Mouse (Mus musculus): ENCODE measurements at regions not wholly inside any gene's neighbourhood (a gene's known extent, or its start where the extent isn't known, plus 50 kb on each side); places are given as distances from the start of the nearest gene placed in this dataset.

- DNase-seq (ENCODE audit: extremely low spot score, low spot score) = no peak
- Histone ChIP-seq H3K27me3 (ENCODE audit: poor library complexity, severe bottlenecking) (no peaks in the 10 kb centered on the region), H3K4me3 (no peak overlapping the region), H3K36me3 (replicated peaks) (no peaks in the 10 kb centered on the region), H3K4me1 (no peaks in the 10 kb centered on the region), H3K9me3 (no peaks in the 10 kb centered on the region), H3K27ac (no peak overlapping the region)
- WGBS = 85% methylated on average over 2 of the region's 2 CpGs
Observed at GRCm38 (mm10) chr1:183933845-183934244, 79.3 kb upstream of the Dusp10 start.

GRCm38 (mm10) chr1:183937166-183937565 is 75.9 kb upstream of the Dusp10 start:
- no peak for DNase-seq (ENCODE audit: extremely low spot score, low spot score)
- H3K9me3 ChIP-seq = no peaks in the 10 kb centered on the region
- no peak overlapping the region for H3K4me3 ChIP-seq
- H3K4me1 ChIP-seq = no peaks in the 10 kb centered on the region
- 92% methylated on average over 11 of the region's 11 CpGs for WGBS
- no peaks in the 10 kb centered on the region for H3K36me3 ChIP-seq (replicated peaks)
- no peaks in the 10 kb centered on the region for H3K27me3 ChIP-seq (ENCODE audit: poor library complexity, severe bottlenecking)
- no peak overlapping the region for H3K27ac ChIP-seq

- Histone ChIP-seq H3K36me3 (replicated peaks) (no peaks in the 10 kb centered on the region), H3K9me3 (no peaks in the 10 kb centered on the region), H3K27me3 (ENCODE audit: poor library complexity, severe bottlenecking) (no peaks in the 10 kb centered on the region), H3K27ac (no peak overlapping the region), H3K4me1 (no peaks in the 10 kb centered on the region), H3K4me3 (no peak overlapping the region)
- WGBS = 89% methylated on average over 6 of the region's 6 CpGs
- DNase-seq (ENCODE audit: extremely low spot score, low spot score) = no peak
Observed at GRCm38 (mm10) chr1:183938361-183938760, 74.7 kb upstream of the Dusp10 start.

GRCm38 (mm10) chr1:183940706-183941105 is 72.4 kb upstream of the Dusp10 start:
- H3K9me3 ChIP-seq = no peaks in the 10 kb centered on the region
- no peaks in the 10 kb centered on the region for H3K4me1 ChIP-seq
- no peak overlapping the region for H3K4me3 ChIP-seq
- no peak for DNase-seq (ENCODE audit: extremely low spot score, low spot score)
- WGBS = 94% methylated on average over 2 of the region's 2 CpGs
- H3K27ac ChIP-seq = no peak overlapping the region
- H3K27me3 ChIP-seq (ENCODE audit: poor library complexity, severe bottlenecking) = no peaks in the 10 kb centered on the region
- H3K36me3 ChIP-seq (replicated peaks) = no peaks in the 10 kb centered on the region

GRCm38 (mm10) chr1:183946241-183946640 is 66.9 kb upstream of the Dusp10 start:
- no peaks in the 10 kb centered on the region for H3K27me3 ChIP-seq (ENCODE audit: poor library complexity, severe bottlenecking)
- H3K36me3 ChIP-seq (replicated peaks) = no peaks in the 10 kb centered on the region
- no peak overlapping the region for H3K27ac ChIP-seq
- no peak overlapping the region for H3K4me3 ChIP-seq
- WGBS = 91% methylated on average over 8 of the region's 8 CpGs
- no peaks in the 10 kb centered on the region for H3K9me3 ChIP-seq
- no peak for DNase-seq (ENCODE audit: extremely low spot score, low spot score)
- H3K4me1 ChIP-seq = no peaks in the 10 kb centered on the region

- no peaks in the 10 kb centered on the region for H3K36me3 ChIP-seq (replicated peaks)
- 89% methylated on average over 5 of the region's 5 CpGs for WGBS
Observed at GRCm38 (mm10) chr1:183947066-183947465, 66.0 kb upstream of the Dusp10 start.

GRCm38 (mm10) chr1:183949205-183949604 is 63.9 kb upstream of the Dusp10 start:
- no peaks in the 10 kb centered on the region for H3K9me3 ChIP-seq
- H3K4me1 ChIP-seq = no peaks in the 10 kb centered on the region
- H3K27ac ChIP-seq = no peak overlapping the region
- 85% methylated on average over 4 of the region's 4 CpGs for WGBS
- no peak overlapping the region for H3K4me3 ChIP-seq
- H3K27me3 ChIP-seq (ENCODE audit: poor library complexity, severe bottlenecking) = no peaks in the 10 kb centered on the region
- no peak for DNase-seq (ENCODE audit: extremely low spot score, low spot score)
- H3K36me3 ChIP-seq (replicated peaks) = no peaks in the 10 kb centered on the region

More at GRCm38 (mm10) chr1:183947066-183947465, 66.0 kb upstream of the Dusp10 start:
- H3K9me3 ChIP-seq = no peaks in the 10 kb centered on the region
- DNase-seq (ENCODE audit: extremely low spot score, low spot score) = no peak
- H3K27me3 ChIP-seq (ENCODE audit: poor library complexity, severe bottlenecking) = no peaks in the 10 kb centered on the region
- no peak overlapping the region for H3K4me3 ChIP-seq
- H3K27ac ChIP-seq = no peak overlapping the region
- no peaks in the 10 kb centered on the region for H3K4me1 ChIP-seq

GRCm38 (mm10) chr1:183954086-183954485 is 59.0 kb upstream of the Dusp10 start:
- WGBS = 88% methylated on average over 2 of the region's 2 CpGs
- H3K4me1 ChIP-seq = no peaks in the 10 kb centered on the region

GRCm38 (mm10) chr1:183956391-183956790 is 56.7 kb upstream of the Dusp10 start:
- H3K27ac ChIP-seq = no peak overlapping the region
- no peak for DNase-seq (ENCODE audit: extremely low spot score, low spot score)
- WGBS = 86% methylated on average over 3 of the region's 3 CpGs
- no peaks in the 10 kb centered on the region for H3K4me1 ChIP-seq
- H3K9me3 ChIP-seq = no peaks in the 10 kb centered on the region
- H3K27me3 ChIP-seq (ENCODE audit: poor library complexity, severe bottlenecking) = no peaks in the 10 kb centered on the region
- H3K36me3 ChIP-seq (replicated peaks) = no peaks in the 10 kb centered on the region
- no peak overlapping the region for H3K4me3 ChIP-seq

More at GRCm38 (mm10) chr1:183954086-183954485, 59.0 kb upstream of the Dusp10 start:
- Histone ChIP-seq H3K27ac (no peak overlapping the region), H3K4me3 (no peak overlapping the region), H3K36me3 (replicated peaks) (no peaks in the 10 kb centered on the region), H3K9me3 (no peaks in the 10 kb centered on the region), H3K27me3 (ENCODE audit: poor library complexity, severe bottlenecking) (no peaks in the 10 kb centered on the region)
- DNase-seq (ENCODE audit: extremely low spot score, low spot score) = no peak

- Histone ChIP-seq H3K4me1 (no peaks in the 10 kb centered on the region), H3K27ac (no peak overlapping the region), H3K36me3 (replicated peaks) (no peaks in the 10 kb centered on the region), H3K4me3 (no peak overlapping the region), H3K9me3 (no peaks in the 10 kb centered on the region), H3K27me3 (ENCODE audit: poor library complexity, severe bottlenecking) (no peaks in the 10 kb centered on the region)
- no peak for DNase-seq (ENCODE audit: extremely low spot score, low spot score)
- WGBS = 91% methylated on average over 2 of the region's 2 CpGs
Observed at GRCm38 (mm10) chr1:183961383-183961782, 51.7 kb upstream of the Dusp10 start.

- H3K27me3 ChIP-seq (ENCODE audit: poor library complexity, severe bottlenecking) = no peaks in the 10 kb centered on the region
- H3K9me3 ChIP-seq = no peaks in the 10 kb centered on the region
- H3K4me3 ChIP-seq = no peak overlapping the region
- DNase-seq (ENCODE audit: extremely low spot score, low spot score) = no peak
- H3K36me3 ChIP-seq (replicated peaks) = no peaks in the 10 kb centered on the region
- no peak overlapping the region for H3K27ac ChIP-seq
- WGBS = 85% methylated on average over 2 of the region's 2 CpGs
- H3K4me1 ChIP-seq = no peaks in the 10 kb centered on the region
Observed at GRCm38 (mm10) chr1:183962486-183962885, 50.6 kb upstream of the Dusp10 start.

- no peaks in the 10 kb centered on the region for H3K27me3 ChIP-seq (ENCODE audit: poor library complexity, severe bottlenecking)
- H3K27ac ChIP-seq = no peak overlapping the region
- no peak for DNase-seq (ENCODE audit: extremely low spot score, low spot score)
- no peak overlapping the region for H3K4me3 ChIP-seq
- H3K4me1 ChIP-seq = no peaks in the 10 kb centered on the region
- 92% methylated on average over 4 of the region's 4 CpGs for WGBS
- no peaks in the 10 kb centered on the region for H3K36me3 ChIP-seq (replicated peaks)
- no peaks in the 10 kb centered on the region for H3K9me3 ChIP-seq
Observed at GRCm38 (mm10) chr1:183963286-183963685, 49.8 kb upstream of the Dusp10 start.

Data from forebrain, embryonic 10.5 days (tissue).